Mouse (Mus musculus): Measurements from ENCODE around the gene Lrrn3. TPM values are rescaled to one million over a fixed set of nuclear protein-coding genes. Genes with fewer than 3 reads are reported as not detected.

The Lrrn3 gene
- total RNA-seq (2021): 10 to 100 TPM; 21.6 to 23.7 TPM
- long read RNA-seq, experiment 1, transcript Lrrn3-201 (2 exons, 3,865 nt): major isoform, 10 of 18 reads
- long read RNA-seq, experiment 1, partial matches to known transcripts: 0 of 18 reads
- long read RNA-seq, experiment 1, other reads (novel, unspliced or antisense): 8 of 18 reads
- long read RNA-seq, experiment 2, transcript Lrrn3-201 (2 exons, 3,865 nt): major isoform, 15 of 17 reads
- long read RNA-seq, experiment 2, partial matches to known transcripts: 1 of 17 reads
- long read RNA-seq, experiment 2, other reads (novel, unspliced or antisense): 1 of 17 reads

- no peak for DNase-seq
These were observed at the start of gene Lrrn3 for GRCm38 (mm10) chr12:41486331-41486730. Gene Lrrn3 (minus strand): TSS chr12:41486431.

GRCm38 (mm10) chr12:41528410-41528809 is 42.2 kb upstream of the Lrrn3 start:
- no peak for DNase-seq

DNA sequence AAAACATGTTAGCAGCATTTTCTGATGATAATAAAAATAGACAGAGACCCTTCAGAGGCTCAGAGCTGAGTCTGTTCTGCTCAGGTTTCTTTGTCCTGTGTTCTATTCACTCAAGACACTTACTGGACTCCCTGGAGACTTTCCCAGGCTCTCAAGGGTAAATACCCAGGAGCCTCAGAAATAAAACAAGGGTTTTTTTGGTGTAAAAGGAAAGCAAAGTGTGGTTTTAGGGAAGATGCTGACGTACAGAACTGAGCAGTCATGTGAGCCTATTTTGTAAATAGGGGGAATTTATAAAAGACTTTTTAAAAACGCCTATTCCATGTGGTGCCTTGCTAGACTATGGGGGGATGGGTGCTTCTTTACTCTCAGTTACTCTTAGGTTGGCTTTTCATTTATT is 40.5 kb upstream of the Lrrn3 start:
- DNase-seq: no peak

DNA sequence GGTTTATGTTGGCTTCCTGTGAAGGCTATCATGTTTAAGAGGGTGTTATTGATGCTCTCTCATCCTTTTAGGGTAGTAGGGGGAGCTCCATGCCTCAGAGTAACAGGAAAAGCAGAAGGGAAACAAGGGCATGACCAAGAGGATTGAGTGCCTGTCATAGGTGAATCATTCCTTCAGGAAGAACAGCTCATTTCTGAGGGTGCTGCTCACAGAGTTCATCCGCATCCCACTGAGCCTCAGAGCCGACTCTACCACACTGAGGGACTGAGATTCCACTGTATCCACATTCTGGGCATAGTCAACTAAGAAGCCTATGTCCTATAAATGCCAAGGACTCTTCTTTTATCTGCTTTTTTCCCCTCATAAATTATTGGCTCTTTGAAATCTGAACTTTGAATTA is 35.4 kb upstream of the Lrrn3 start:
- peak; percentile 31 for DNase-seq

GRCm38 (mm10) chr12:41520326-41520725 is 34.1 kb upstream of the Lrrn3 start:
- no peak for DNase-seq

- peak; percentile 18 for DNase-seq
These were observed 32.7 kb upstream of the Lrrn3 start for GRCm38 (mm10) chr12:41518897-41519296.

DNA sequence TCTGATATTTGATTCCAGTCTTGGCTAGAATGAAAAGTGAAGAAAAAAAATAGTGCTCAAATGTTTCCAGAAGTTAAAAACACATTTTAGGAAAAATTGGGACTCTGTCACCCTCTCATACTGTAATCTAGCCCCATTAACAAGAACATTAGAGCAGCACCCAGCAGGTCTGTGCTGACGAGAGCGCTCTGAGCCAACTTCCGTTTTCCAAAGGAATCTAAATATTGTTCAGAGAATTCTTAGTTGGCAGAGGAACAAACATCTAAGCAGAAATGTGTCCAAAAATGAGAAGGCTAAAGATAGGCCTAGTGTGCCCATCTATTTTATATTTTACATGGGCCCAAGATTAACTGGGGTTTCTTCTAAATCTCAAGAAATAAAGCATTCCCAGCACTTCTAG is 24.4 kb upstream of the Lrrn3 start:
- DNase-seq: no peak

GRCm38 (mm10) chr12:41508610-41509009 is 22.4 kb upstream of the Lrrn3 start:
- DNase-seq: no peak

DNA sequence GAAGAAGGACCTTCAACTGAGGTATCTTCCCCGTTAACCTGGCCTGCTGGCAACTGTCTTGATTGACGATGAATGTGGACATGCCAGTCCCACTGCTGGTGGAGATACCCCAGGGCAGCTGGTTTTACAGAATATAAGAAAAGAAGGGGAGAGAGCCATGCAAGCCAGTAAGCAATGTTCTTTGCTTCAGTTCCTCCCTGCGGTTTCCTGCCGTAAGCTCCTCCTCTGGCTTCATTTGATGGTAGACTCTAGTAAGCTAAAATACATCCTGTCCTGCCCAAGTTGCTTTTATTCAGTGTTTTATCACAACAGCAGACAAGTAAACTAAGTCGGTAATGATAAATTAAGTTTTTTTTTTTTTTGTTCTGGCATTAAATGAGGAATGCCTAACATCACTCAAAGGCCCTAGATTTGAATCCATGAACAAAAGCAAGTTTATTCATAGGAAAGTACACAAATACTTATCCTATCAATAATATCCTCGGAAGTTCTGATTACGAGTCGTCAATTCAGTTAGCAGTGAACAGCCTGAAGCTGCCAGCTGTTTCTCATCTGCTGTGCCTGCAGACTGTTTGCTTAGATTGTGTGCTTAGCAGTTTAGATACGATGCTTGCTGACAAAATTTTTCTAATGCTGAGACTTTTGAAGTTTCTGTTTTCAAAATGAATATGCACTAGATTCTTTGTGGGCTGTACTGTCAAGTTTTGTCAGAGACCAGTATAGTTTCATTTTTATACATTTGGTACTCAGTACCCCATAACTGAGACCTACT is 14.0 kb upstream of the Lrrn3 start:
- no peak for DNase-seq

- DNase-seq: peak; percentile 15
These were observed 8.4 kb upstream of the Lrrn3 start for GRCm38 (mm10) chr12:41494620-41495019.

DNA sequence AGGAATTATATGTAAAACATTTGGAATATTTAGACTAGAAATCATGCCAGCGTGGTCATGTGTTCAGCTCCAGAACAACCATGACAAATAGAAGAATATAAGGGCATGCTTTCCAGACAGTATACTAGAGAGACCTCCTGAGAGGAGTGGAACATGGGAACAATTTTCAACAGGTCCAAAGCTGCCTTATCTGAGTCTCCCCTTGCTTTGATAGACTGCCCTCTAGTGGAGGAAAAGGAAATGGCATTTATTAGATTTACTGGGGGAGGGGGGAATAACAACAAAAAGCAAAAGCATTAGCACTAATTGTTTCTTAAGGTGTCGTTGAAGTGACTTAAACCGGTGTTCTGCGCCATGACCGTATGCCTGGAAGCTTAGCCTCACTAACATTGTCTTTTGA is 774 bp upstream of the Lrrn3 start:
- peak; percentile 39 for DNase-seq

GRCm38 (mm10) chr12:41485512-41486215 is 567 bp downstream of the Lrrn3 start:
- DNase-seq: peak; percentile 78

DNA sequence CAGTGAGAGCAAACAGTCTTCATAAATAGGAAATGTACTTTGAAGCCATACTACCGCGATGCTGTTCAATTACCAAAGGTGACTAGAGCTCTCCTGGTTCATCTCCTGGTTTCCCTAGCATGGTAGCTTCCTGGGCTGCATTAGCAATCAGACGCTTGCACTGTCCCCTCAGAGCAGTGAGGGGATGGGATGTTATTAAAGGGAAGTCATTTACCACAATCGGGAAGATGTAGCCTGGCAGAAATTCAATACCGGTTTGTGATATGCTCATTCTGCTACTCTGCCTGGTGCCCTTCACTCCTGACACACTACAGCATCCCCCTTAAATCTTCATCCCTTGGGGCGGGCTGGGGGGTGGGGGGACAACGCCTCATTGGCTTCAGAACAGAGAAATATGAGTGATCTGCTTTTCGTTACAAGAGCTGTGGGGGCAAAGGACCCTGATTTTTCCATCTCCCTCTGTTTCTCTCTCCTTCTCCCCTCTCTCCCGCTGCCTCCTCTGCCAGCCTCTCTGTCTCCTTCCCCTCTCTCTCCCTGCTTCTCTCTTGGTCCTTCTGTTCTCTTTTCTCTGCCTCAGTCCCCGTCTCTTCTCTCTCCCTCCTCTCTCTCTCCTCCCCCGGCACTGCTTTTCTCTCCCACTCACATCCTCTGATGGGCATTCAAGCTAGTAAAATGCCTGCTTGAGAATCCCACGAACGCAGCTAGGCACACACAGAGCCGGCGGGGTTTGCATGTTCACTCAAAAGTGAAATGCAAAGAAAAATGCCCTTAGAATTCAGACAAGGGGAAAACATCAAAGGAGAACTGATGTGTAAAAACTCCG is 1.3 kb downstream of the Lrrn3 start:
- peak; percentile 15 for DNase-seq

GRCm38 (mm10) chr12:41483593-41484451 is 2.4 kb downstream of the Lrrn3 start:
- peak; percentile 30 for DNase-seq

DNA sequence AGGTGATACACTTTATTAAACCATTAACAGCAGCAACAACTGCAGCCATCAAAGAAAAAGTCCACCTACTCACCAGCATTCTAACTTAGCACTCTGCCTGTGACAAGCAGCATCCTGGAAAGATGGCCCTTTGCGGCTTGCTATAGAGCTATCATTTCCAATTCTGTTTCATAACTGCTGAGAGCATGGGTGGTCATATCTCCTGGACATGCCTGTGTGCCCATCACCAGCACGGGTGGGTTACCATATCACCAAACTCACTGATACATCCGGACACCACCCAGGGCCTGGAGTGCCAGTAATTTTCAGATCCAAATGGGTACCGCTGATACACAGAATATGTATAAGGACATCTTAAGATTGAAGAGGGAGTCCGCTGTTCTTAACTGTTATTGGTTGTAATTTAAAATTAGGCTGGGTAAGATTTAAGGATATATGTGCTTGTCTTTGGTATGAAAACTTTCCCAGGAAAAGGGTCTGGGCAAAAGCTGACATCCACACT is 3.1 kb downstream of the Lrrn3 start:
- no peak for DNase-seq

GRCm38 (mm10) chr12:41481486-41481885 is 4.7 kb downstream of the Lrrn3 start:
- DNase-seq: no peak

DNA sequence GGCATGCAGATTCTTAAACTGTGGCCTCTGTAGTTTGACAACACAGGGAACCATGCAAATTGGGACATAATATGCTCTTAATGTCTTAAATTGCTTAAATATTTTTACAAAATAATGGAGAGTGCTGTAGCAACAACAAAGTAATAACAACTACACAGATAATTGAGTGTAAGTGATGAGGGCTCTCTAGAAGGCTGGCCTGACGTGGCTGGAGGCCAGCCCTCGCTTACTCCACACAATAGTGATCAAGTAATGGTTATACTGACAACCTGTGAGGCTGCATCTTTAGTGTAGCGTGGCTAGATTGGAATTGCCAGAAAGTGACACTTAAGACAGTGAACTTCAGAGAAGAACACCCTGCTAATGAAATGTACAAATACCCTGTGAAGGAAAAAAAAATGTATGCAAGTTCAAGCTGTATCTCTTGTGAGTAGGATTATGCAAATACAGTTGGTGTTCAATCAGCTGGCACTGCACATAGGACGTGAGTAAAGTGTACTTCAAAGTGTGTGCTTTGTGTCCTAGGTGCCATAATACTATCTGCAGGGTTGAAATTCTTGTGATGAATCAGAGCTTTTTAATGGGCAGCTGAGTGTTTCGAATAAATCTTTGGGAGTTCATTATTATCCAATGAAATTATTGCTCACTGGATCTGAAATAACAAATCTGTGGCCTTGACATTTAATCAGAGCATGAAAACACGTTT is 17.0 kb downstream of the Lrrn3 start:
- DNase-seq: no peak

DNA sequence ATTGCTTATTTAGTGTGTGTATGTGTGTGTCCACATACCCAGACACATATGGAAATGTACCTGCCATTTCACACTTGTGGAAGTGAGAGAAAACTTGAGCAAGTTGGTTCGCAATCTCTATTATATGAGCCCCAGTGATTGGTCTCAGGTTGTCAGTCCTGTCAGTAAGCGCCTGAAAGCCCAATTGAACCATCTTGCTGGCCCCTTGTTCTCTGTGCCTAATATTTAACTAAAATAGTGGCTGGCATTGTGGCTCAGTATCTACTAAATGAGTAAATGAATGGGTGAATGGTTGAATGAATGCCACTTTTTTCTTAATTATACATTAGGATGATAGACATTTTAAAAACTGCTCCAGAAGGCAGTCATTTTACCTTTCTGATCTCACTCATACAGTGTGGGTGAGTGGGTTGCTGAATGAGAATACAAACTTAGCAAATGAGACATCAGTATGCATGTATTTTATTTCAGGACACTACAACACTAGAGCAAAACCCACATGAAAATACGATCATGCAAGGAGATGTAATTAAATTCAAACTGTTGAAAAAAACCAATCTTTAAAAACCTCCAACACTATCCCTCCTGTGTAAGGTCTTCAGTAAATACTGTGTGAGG is 17.7 kb downstream of the Lrrn3 start:
- no peak for DNase-seq

- peak; percentile 56 for DNase-seq
These were observed 47.8 kb downstream of the Lrrn3 start for GRCm38 (mm10) chr12:41438446-41438845.
